Mouse (Mus musculus) E14TG2a.4 (cell line): Measurements from ENCODE around the gene Fam243.

ENCODE experiments used
- H3K27me3 ChIP-seq: 2 replicates; pipeline ENCODE4 v1.6.1; 2014; ENCODE audit warnings: low read length, control low read depth; ENCODE audit not compliant: insufficient read depth
- H3K36me3 ChIP-seq: 2 replicates; pipeline ENCODE4 v1.6.1; 2014; ENCODE audit warnings: low read length, control low read depth; ENCODE audit not compliant: insufficient read depth
- H3K4me1 ChIP-seq: replicated peaks from 2 replicates; pipeline ENCODE4 v1.6.1; 2014; ENCODE audit warnings: low read depth, low read length, control low read depth
- H3K4me3 ChIP-seq: replicated peaks from 2 replicates; pipeline ENCODE4 v1.5.1; 2014; ENCODE audit warnings: mild to moderate bottlenecking, low read length
- H3K9me3 ChIP-seq: 2 replicates; pipeline ENCODE4 v1.6.1; 2014; ENCODE audit warnings: low read length, control low read depth
- CTCF ChIP-seq: conservative IDR thresholded peaks from 2 replicates; pipeline ENCODE4 v1.5.1; 2014; ENCODE audit warnings: low read length
- NANOG ChIP-seq: IDR thresholded peaks from 2 replicates; pipeline ENCODE4 v1.6.1; 2014; ENCODE audit warnings: borderline replicate concordance, low read length, mixed read lengths
- POU5F1 ChIP-seq: IDR thresholded peaks from 2 replicates; pipeline ENCODE4 v1.6.1; 2014; ENCODE audit warnings: low read length, borderline replicate concordance

Gene Fam243

GRCm38 (mm10) chr16:92321341-92321740 lies at the start of gene Fam243:
Fam243 (minus strand) TSS chr16:92321441.
- H3K4me1 ChIP-seq: peaks cover 22% of the 10 kb centered on the region
- no peaks in the 10 kb centered on the region for H3K9me3 ChIP-seq

GRCm38 (mm10) chr16:92369260-92369659 lies 48.0 kb upstream of the Fam243 start:
- no peaks in the 10 kb centered on the region for H3K9me3 ChIP-seq
- peaks cover 17% of the 10 kb centered on the region; the same call in 1 of the 2 replicates for H3K27me3 ChIP-seq
- TF ChIP-seq POU5F1 (no peak), CTCF (no peak), NANOG (no peak)
- H3K4me1 ChIP-seq: peaks cover 46% of the 10 kb centered on the region
- H3K4me3 ChIP-seq: no peak overlapping the region
- H3K36me3 ChIP-seq: no peaks in the 10 kb centered on the region

More at GRCm38 (mm10) chr16:92321341-92321740, at the start of gene Fam243:
- Histone ChIP-seq H3K36me3 (no peaks in the 10 kb centered on the region), H3K27me3 (peaks cover 13% of the 10 kb centered on the region), H3K4me3 (no peak within 1 kb of the TSS)
- TF ChIP-seq CTCF (no peak), POU5F1 (no peak), NANOG (no peak)

- H3K36me3 ChIP-seq: no peaks in the 10 kb centered on the region
- H3K4me3 ChIP-seq: no peak overlapping the region
- TF ChIP-seq CTCF: no peak
- H3K9me3 ChIP-seq: no peaks in the 10 kb centered on the region
- H3K27me3 ChIP-seq: peaks cover 17% of the 10 kb centered on the region
- H3K4me1 ChIP-seq: peaks cover 21% of the 10 kb centered on the region
Measured at GRCm38 (mm10) chr16:92365477-92365876, 44.2 kb upstream of the Fam243 start.

DNA sequence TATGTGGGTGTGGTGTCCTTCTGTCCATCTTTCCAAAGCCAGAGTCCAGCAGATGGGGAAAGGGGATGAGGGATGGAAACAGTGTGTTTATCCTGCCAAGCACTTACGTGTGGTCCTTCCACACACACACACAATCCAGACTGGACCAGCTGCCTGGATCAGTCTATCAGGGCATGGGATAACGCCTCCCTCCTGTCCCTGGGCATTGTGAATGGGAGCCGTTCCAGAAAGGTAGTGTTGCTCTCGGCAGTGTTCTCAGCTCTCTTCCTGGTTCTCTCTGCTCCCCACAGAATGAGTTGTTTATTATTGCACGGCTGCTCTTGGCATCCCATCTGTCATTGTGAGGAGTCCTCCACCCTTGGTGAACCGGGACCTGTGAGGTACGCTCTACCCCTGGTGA lies 39.5 kb upstream of the Fam243 start:
- Histone ChIP-seq H3K36me3 (no peaks in the 10 kb centered on the region), H3K4me3 (no peak overlapping the region), H3K27me3 (peaks cover 41% of the 10 kb centered on the region), H3K4me1 (peaks cover 19% of the 10 kb centered on the region), H3K9me3 (no peaks in the 10 kb centered on the region)
- TF ChIP-seq POU5F1 (no peak), CTCF (no peak), NANOG (no peak)

- TF ChIP-seq POU5F1: no peak
- no peak for TF ChIP-seq CTCF
- TF ChIP-seq NANOG: no peak
- Histone ChIP-seq H3K9me3 (no peaks in the 10 kb centered on the region), H3K36me3 (no peaks in the 10 kb centered on the region), H3K4me3 (peak within 1 kb of the TSS; percentile 35; the same call in 1 of the 2 replicates), H3K27me3 (peaks cover 44% of the 10 kb centered on the region), H3K4me1 (peaks cover 20% of the 10 kb centered on the region)
Measured at GRCm38 (mm10) chr16:92359229-92359628, 38.0 kb upstream of the Fam243 start, which contains the start of gene Kcne1. Kcne1 (minus strand) TSS chr16:92359468.

DNA sequence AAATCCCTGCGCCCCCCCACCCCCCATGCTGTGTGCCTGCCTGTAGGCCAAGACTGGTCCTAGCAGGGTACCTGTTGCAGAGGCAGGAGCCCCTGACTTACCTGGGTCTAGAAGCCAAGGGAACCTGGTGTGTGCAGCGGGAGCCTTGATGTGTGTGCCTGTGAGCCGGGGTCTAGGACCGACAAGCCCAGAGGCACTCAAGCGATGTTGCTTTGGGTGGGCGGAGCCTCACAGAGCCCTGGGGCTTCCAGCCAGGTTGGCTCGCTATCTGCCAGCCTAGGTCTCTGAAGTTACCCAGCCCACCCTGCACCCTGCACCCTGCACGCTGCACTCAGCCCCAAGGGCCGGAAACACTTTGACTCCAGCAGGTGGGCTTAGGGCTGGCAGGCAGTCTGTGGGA lies 37.5 kb upstream of the Fam243 start:
- H3K27me3 ChIP-seq: peaks cover 45% of the 10 kb centered on the region
- TF ChIP-seq NANOG: no peak
- TF ChIP-seq CTCF: no peak
- no peak for TF ChIP-seq POU5F1
- peak overlapping the region; percentile 35; the same call in 1 of the 2 replicates for H3K4me3 ChIP-seq
- H3K9me3 ChIP-seq: no peaks in the 10 kb centered on the region
- H3K36me3 ChIP-seq: no peaks in the 10 kb centered on the region
- H3K4me1 ChIP-seq: peaks cover 20% of the 10 kb centered on the region

GRCm38 (mm10) chr16:92357566-92357965 lies 36.3 kb upstream of the Fam243 start:
- no peak overlapping the region for H3K4me3 ChIP-seq
- H3K9me3 ChIP-seq: no peaks in the 10 kb centered on the region
- peaks cover 20% of the 10 kb centered on the region for H3K4me1 ChIP-seq
- no peaks in the 10 kb centered on the region for H3K36me3 ChIP-seq
- peaks cover 52% of the 10 kb centered on the region for H3K27me3 ChIP-seq
- TF ChIP-seq POU5F1: no peak
- no peak for TF ChIP-seq CTCF
- no peak for TF ChIP-seq NANOG

GRCm38 (mm10) chr16:92357023-92357422 lies 35.8 kb upstream of the Fam243 start:
- Histone ChIP-seq H3K4me3 (no peak overlapping the region), H3K4me1 (peaks cover 20% of the 10 kb centered on the region), H3K36me3 (no peaks in the 10 kb centered on the region), H3K27me3 (peaks cover 55% of the 10 kb centered on the region), H3K9me3 (no peaks in the 10 kb centered on the region)
- TF ChIP-seq POU5F1 (no peak), CTCF (no peak), NANOG (no peak)

GRCm38 (mm10) chr16:92355982-92356381 lies 34.7 kb upstream of the Fam243 start:
- no peak for TF ChIP-seq CTCF
- no peak for TF ChIP-seq NANOG
- Histone ChIP-seq H3K9me3 (no peaks in the 10 kb centered on the region), H3K27me3 (peaks cover 61% of the 10 kb centered on the region), H3K36me3 (no peaks in the 10 kb centered on the region), H3K4me3 (no peak overlapping the region), H3K4me1 (peaks cover 20% of the 10 kb centered on the region)
